Mouse (Mus musculus) lung, adult 2 months (tissue): ENCODE measurements around the gene Tk2.

ENCODE experiments used
- CTCF ChIP-seq: fragments of 200-500 bp; IDR thresholded peaks from 2 replicates; pipeline ENCODE4 v1.5.1; 2011; ENCODE audit warnings: mild to moderate bottlenecking, low read length, control low read depth; ENCODE audit not compliant: insufficient read depth
- POLR2A ChIP-seq: fragments of 200-500 bp; IDR thresholded peaks from 2 replicates; pipeline ENCODE4 v1.6.1; 2011; ENCODE audit warnings: low read depth, mild to moderate bottlenecking, control low read depth, low read length, borderline replicate concordance; ENCODE audit errors: extremely low read depth

- TF ChIP-seq CTCF: 0 out of 2 replicates have a peak, but pooled peaks have one; percentile 24
- TF ChIP-seq POLR2A: no peak
Observed at GRCm38 (mm10) chr8:104234573-104234972, 13.8 kb downstream of the Tk2 start.
